Mouse (Mus musculus) cerebellum, adult 2 months (tissue): ENCODE measurements around the gene Mospd3.

Source experiments
- CTCF ChIP-seq: fragments of 200-500 bp; IDR thresholded peaks from 2 replicates; pipeline ENCODE4 v1.5.1; 2011; ENCODE audit warnings: low read depth, mild to moderate bottlenecking, control low read depth, low read length, moderate library complexity, borderline replicate concordance; ENCODE audit not compliant: insufficient read depth
- POLR2A ChIP-seq: fragments of 200-500 bp; IDR thresholded peaks from 2 replicates; pipeline ENCODE4 v1.6.1; 2011; ENCODE audit warnings: low read length, control low read depth, borderline replicate concordance; ENCODE audit not compliant: insufficient read depth

DNA sequence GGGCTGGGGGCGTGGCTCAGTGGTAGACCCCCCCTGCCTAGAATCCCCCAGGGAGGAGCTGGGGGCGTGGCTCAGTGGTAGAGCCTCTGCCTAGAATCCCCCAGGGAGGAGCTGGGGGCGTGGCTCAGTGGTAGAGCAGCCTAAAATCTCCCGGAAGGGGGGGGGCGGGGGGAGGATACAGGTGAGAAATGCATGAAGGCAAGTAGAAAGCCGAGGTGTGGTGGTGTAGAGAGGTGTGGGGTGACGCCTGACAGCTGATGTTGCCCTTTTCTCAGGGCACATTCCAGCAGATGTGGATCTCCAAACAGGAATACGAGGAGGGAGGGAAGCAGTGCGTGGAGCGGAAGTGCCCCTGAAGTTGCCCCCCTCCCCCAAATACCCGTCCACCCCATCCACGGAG, 31.8 kb downstream of the Mospd3 start:
- TF ChIP-seq CTCF, result no peak
- no peak for TF ChIP-seq POLR2A
